Mouse (Mus musculus) liver, embryonic 14.5 days (tissue): ENCODE data around the gene Rac3.
"Not testable (repeated sequence)": the region's sequence is repeated elsewhere in the genome, so short reads cannot be mapped to it uniquely, and the experiment has no call there.

Source experiments
- CTCF ChIP-seq: IDR thresholded peaks from 2 replicates; pipeline ENCODE4 v1.5.1; 2016; ENCODE audit warnings: antibody characterized with exemption, low read depth, control low read depth
- EP300 ChIP-seq: IDR thresholded peaks from 2 replicates; pipeline ENCODE4 v1.6.1; 2016; ENCODE audit warnings: antibody characterized with exemption, low read depth

- not testable (repeated sequence) for TF ChIP-seq CTCF, EP300
Observed at GRCm38 (mm10) chr11:120763121-120763999, 42.1 kb downstream of the Rac3 start.
